Mouse (Mus musculus) liver, embryonic 14.5 days (tissue): ENCODE results near the gene Cldn1. TPM values are rescaled to one million over a fixed set of nuclear protein-coding genes. Genes with fewer than 3 reads are reported as not detected.

ENCODE experiments used
- ATAC-seq: fragments of 200-750 bp; cut with Nextera tagmentation; 2 replicates; pipeline ENCODE4 v1.8.0; 2017; ENCODE audit warnings: moderate number of reproducible peaks, mild to moderate bottlenecking, moderate library complexity; ENCODE audit not compliant: insufficient read depth
- DNase-seq, 3 experiments: peaks; one replicate each; pipeline ENCODE4 v3.0.0-alpha.2; 2012 to 2013; ENCODE audit warnings: low read depth in 3 of 3, low spot score in 3 of 3
- H3K27ac ChIP-seq: fragments of 300-500 bp; sonication (generic); 2 replicates; pipeline ENCODE4 v1.5.1; 2014; ENCODE audit warnings: moderate library complexity, mild to moderate bottlenecking, control low read depth, inconsistent platforms
- H3K27me3 ChIP-seq: fragments of 300-500 bp; sonication (generic); 2 replicates; pipeline ENCODE4 v1.6.1; 2014; ENCODE audit warnings: mild to moderate bottlenecking, low read length, moderate library complexity; ENCODE audit not compliant: control insufficient read depth, insufficient read depth
- H3K36me3 ChIP-seq: fragments of 300-500 bp; sonication (generic); replicated peaks from 2 replicates; pipeline ENCODE4 v1.6.1; 2014; ENCODE audit warnings: low read depth; ENCODE audit not compliant: control insufficient read depth, insufficient read depth
- H3K4me1 ChIP-seq, 2 experiments: fragments of 200-500 bp in 1 of 2; fragments of 300-500 bp in 1 of 2; sonication (generic) in 1 of 2; replicated peaks; 2 replicates each; pipeline ENCODE4 v1.6.1; 2012 to 2014; ENCODE audit warnings: antibody characterized with exemption in 1 of 2, inconsistent platforms in 1 of 2, low read length in 1 of 2; ENCODE audit not compliant: control insufficient read depth in 2 of 2, insufficient read depth in 2 of 2
- H3K4me2 ChIP-seq: fragments of 300-500 bp; sonication (generic); 2 replicates; pipeline ENCODE4 v1.6.1; 2014; ENCODE audit warnings: low read depth, mild to moderate bottlenecking, control low read depth, moderate library complexity
- H3K4me3 ChIP-seq, 2 experiments: fragments of 200-500 bp in 1 of 2; fragments of 300-500 bp in 1 of 2; sonication (generic) in 1 of 2; 2 replicates each; pipeline ENCODE4 v1.5.1; 2012 to 2014; ENCODE audit warnings: low read depth in 2 of 2, low read length in 2 of 2, mild to moderate bottlenecking in 2 of 2, control low read depth in 1 of 2, inconsistent platforms in 1 of 2, moderate library complexity in 1 of 2; ENCODE audit not compliant: insufficient read depth in 1 of 2
- H3K9ac ChIP-seq: fragments of 300-500 bp; sonication (generic); replicated peaks from 2 replicates; pipeline ENCODE4 v1.6.1; 2014; ENCODE audit warnings: mild to moderate bottlenecking, control low read depth, moderate library complexity
- H3K9me3 ChIP-seq: fragments of 300-500 bp; sonication (generic); 2 replicates; pipeline ENCODE4 v1.6.1; 2016; ENCODE audit warnings: low read length, mixed read lengths; ENCODE audit not compliant: control insufficient read depth
- CTCF ChIP-seq: IDR thresholded peaks from 2 replicates; pipeline ENCODE4 v1.5.1; 2016; ENCODE audit warnings: antibody characterized with exemption, low read depth, control low read depth
- EP300 ChIP-seq: IDR thresholded peaks from 2 replicates; pipeline ENCODE4 v1.6.1; 2016; ENCODE audit warnings: antibody characterized with exemption, low read depth
- WGBS: fragments of 180-500 bp; shearing (Covaris S2); extraction: QIAGEN DNeasy Blood & Tissue Kit; methylation state at CpG from one replicate; pipeline ENCODE4 v1.1.7; 2014; ENCODE audit not compliant: insufficient replicate concordance; 5-methylcytosine and 5-hydroxymethylcytosine counted together
- polyA plus RNA-seq, 2 experiments: library from polyadenylated mRNA; depleted of rRNA in 1 of 2; stranded (reverse) in 1 of 2; unstranded in 1 of 2; fragments of >200 nt; fragmentation: Nextera tagmentation in 1 of 2; extraction: Ambion mirVana in 1 of 2; gene quantifications; 2 replicates each; pipeline versions ENCODE4 v1.2.1 to v1.2.3; 2012 to 2014

Cldn1 gene
- polyA plus RNA-seq, 2 experiments, result 17.5 to 32.6 TPM

DNA sequence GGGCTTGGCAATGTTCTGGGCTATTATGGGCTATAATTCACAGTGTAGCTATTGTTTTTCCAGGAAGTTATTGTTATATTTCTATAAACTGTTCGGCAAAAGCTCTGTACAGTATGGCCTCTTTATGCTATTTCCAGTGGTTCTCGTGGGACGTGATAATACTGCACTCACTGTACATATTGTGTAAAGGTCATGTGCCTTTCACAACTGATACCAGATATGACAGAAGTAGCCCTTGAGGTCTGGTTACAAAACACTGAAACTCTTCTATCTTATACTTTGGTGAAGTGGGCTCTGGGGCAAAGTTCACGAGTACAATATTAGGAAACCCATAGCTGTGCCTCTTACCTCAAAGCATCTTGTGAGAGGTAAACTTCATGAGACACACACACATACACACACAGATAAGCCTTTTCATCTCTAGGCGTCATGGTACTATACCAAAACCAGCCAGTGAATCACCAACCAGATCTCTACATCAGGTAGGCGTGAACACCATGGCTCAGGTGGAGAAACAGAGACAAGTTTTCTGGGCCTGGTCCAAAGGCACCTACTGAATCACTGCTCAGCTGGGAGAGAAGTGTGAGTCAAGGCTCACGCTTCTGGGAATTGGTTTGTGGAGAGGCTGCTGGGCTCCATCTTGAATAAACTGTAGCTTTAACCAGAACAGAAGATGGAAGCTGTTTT lies 2.5 kb downstream of the Cldn1 start:
- no peaks in the 10 kb centered on the region for H3K4me1 ChIP-seq
- H3K4me2 ChIP-seq, result peak overlapping the region; percentile 48
- 0 out of 4 replicates have a peak overlapping the region, but pooled peaks of 1 of the 2 experiments have one; percentile 28 for H3K4me3 ChIP-seq
- no peaks in the 10 kb centered on the region for H3K27me3 ChIP-seq
- DNase-seq (no peak), ATAC-seq (no peak)
- no peaks in the 10 kb centered on the region for H3K9me3 ChIP-seq
- no peak overlapping the region for H3K9ac ChIP-seq
- no peaks in the 10 kb centered on the region for H3K36me3 ChIP-seq
- 56% methylated on average over 7 of the region's 7 CpGs for WGBS
- H3K27ac ChIP-seq, result no peak overlapping the region
- no peak for TF ChIP-seq EP300
- TF ChIP-seq CTCF, result no peak

DNA sequence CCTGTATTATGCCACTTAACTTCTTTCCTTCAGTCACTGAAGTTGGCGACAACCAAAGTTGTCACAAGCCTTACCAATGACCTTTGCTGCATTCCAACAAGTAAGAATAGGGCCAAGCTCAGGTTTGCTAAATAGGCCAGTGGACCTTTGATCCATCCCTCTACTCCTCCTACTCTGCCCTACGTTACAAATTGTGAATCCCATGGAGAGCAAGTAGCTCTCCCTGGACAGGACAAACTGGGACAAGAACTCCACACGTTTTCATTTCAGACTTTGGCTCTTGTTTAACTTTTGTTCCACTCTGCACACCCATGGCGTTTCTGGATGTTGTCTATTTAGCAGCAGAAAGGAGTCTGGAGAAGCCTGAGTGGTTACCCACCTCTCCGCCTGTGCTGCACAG lies 3.5 kb downstream of the Cldn1 start:
- no peaks in the 10 kb centered on the region for H3K4me1 ChIP-seq
- no peak overlapping the region for H3K9ac ChIP-seq

DNA sequence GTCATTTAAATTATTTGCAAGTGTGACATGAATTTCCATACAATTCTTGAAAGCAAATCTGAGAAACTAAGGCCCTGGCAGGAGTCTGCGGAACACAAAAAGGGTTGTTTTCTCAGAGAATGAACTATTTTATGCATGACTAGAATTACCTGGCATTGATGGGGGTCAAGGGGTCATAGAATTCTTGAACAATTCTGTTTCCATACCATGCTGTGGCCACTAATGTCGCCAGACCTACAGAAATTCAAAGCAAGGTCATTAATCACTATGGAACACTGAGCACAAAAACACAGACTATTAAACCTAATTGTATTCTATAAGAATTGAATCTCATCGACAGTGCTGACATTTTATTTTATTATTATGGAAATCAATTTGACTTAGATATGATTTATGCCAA lies 10.9 kb downstream of the Cldn1 start:
- H3K9ac ChIP-seq, result no peak overlapping the region
- 64% methylated on average over 3 of the region's 3 CpGs for WGBS

More for the DNA sequence above, 3.5 kb downstream of the Cldn1 start:
- H3K9me3 ChIP-seq, result no peaks in the 10 kb centered on the region
- TF ChIP-seq EP300, result no peak
- no peak for TF ChIP-seq CTCF
- no peak for DNase-seq
- H3K36me3 ChIP-seq, result no peaks in the 10 kb centered on the region
- peak; percentile 55 for ATAC-seq
- H3K27ac ChIP-seq, result no peak overlapping the region
- 43% methylated on average over 5 of the region's 5 CpGs for WGBS
- peak overlapping the region; percentile 48 for H3K4me2 ChIP-seq
- no peak overlapping the region for H3K4me3 ChIP-seq
- no peaks in the 10 kb centered on the region for H3K27me3 ChIP-seq

DNA sequence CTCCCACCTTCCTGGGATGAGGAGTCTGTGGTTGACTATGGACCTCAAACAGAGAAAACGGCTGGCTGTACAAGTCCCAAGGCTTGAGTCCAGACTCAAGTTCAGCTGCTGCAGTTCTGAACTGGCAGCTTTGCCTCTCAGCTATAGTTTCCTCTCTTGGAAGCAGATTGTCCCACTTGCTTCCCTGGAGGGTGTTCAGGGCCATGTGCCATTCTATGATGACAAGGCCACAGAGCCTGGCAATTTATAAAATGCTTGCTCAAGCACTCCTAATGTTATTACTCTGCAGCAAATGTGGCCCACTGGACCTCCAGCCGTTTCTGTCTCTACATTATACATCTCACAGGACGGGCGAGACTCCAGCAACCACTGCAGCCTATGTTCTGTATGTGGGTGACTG lies 12.0 kb downstream of the Cldn1 start:
- H3K36me3 ChIP-seq, result no peaks in the 10 kb centered on the region
- no peak overlapping the region for H3K27ac ChIP-seq
- H3K9me3 ChIP-seq, result no peaks in the 10 kb centered on the region
- no peak overlapping the region for H3K9ac ChIP-seq
- no peak for DNase-seq
- H3K27me3 ChIP-seq, result no peaks in the 10 kb centered on the region
- peaks cover 0 to 11% of the 10 kb centered on the region in 2 experiments for H3K4me1 ChIP-seq
- 59% methylated on average over 4 of the region's 4 CpGs for WGBS
- ATAC-seq, result no peak
- no peak overlapping the region for H3K4me2 ChIP-seq
- TF ChIP-seq CTCF, result no peak
- no peak overlapping the region for H3K4me3 ChIP-seq

More for the DNA sequence above, 10.9 kb downstream of the Cldn1 start:
- H3K27me3 ChIP-seq, result no peaks in the 10 kb centered on the region
- no peak overlapping the region for H3K27ac ChIP-seq
- H3K4me3 ChIP-seq, result no peak overlapping the region
- H3K4me1 ChIP-seq, result peaks cover 0 to 11% of the 10 kb centered on the region in 2 experiments
- H3K4me2 ChIP-seq, result no peak overlapping the region
- TF ChIP-seq EP300 (no peak), CTCF (no peak)
- no peaks in the 10 kb centered on the region for H3K36me3 ChIP-seq
- ATAC-seq, result no peak
- H3K9me3 ChIP-seq, result no peaks in the 10 kb centered on the region
- no peak for DNase-seq

DNA sequence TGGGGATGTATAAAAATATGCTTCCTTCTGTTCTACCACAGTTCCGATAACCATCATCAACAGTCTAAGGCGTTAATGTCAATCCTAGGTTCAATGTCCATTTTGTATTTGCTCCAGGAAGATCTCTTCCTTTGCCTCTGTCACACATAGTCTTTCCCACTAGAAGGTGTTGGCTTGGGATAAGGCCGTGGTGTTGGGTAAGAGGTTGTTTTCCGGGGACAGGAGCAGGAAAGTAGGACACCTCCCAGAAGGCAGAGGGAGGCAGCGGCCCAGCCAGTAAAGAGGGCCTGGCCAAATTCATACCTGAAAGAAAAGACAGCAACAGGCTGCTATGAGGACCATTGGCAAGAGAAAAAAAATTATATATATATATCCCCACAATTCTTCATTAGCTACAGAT lies 12.7 kb downstream of the Cldn1 start:
- TF ChIP-seq EP300 (no peak), CTCF (no peak)
- WGBS, result 69% methylated on average over 5 of the region's 5 CpGs
- Histone ChIP-seq H3K9ac (no peak overlapping the region), H3K4me2 (no peak overlapping the region), H3K27me3 (no peaks in the 10 kb centered on the region), H3K27ac (no peak overlapping the region), H3K36me3 (no peaks in the 10 kb centered on the region), H3K4me3 (no peak overlapping the region), H3K9me3 (no peaks in the 10 kb centered on the region), H3K4me1 (peaks cover 0 to 11% of the 10 kb centered on the region in 2 experiments)
- ATAC-seq (0 out of 2 replicates have a peak, but pooled peaks have one; percentile 25), DNase-seq (no peak)
